Comparison of ENCODE assay signal across 9 mouse cellular contexts in the genomic region with DNA sequence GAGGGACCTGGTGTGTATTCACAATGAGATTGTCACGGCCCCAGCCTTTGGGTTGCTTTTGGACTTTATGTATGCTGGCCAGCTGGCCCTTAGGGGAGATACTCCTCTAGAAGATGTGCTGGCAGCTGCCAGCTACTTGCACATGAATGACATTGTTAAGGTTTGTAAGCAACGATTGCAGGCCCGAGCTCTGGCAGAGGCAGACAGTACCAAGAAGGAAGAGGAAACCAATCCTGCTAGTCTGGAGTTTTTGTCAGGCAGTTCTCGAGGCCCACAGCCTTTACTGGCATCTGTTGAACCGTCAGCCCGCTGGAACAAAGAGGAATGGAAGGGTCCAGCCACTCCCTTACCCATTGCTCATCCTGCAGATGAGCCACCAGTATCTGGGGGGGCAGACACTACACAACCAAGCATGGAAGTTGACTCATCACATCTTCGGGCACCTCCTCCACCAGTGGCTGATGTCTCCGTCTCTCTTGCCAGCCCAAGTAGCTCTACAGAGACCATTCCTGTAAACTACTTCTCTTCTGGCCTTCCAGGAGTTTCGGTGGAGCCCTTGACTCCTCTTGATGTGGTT. TPM values are rescaled to one million over a fixed set of nuclear protein-coding genes. Genes with fewer than 3 reads are reported as not detected.
DNase-seq lines count a peak whose midpoint lies in the region; ATAC-seq and TF ChIP-seq lines count a peak whose summit lies in the region.
"Had no signal": no experiment of that assay in that cellular context is flagged by ENCODE, and none has a peak within 500 bp of the region (broad histone marks: within the 10 kb centered on the region; RNA-seq: fewer than 3 reads in every experiment).

No protein-coding gene starts in this region.

- no peak for ATAC-seq in heart, postnatal 0 days (ENCODE audit: insufficient read depth, low read depth)
- ATAC-seq in hindbrain, postnatal 0 days, result no peak
- ATAC-seq in midbrain, embryonic 16.5 days, result no peak
- ATAC-seq in granulocyte monocyte progenitor cell, adult 5-6 weeks (replicated peaks; ENCODE audit: poor library complexity, severe bottlenecking), result no peak

- no peak for TF ChIP-seq EP300 in heart, postnatal 0 days (IDR thresholded peaks at IDR 0.05; ENCODE audit: low read depth)
- no peak for TF ChIP-seq EP300 in heart, adult 2 months (IDR thresholded peaks at IDR 0.05; ENCODE audit: insufficient read depth, low read depth, low read length)

- WGBS in heart, postnatal 0 days, result 88% methylated on average over 9 of the region's 9 CpGs
- 82% methylated on average over 9 of the region's 9 CpGs for WGBS in heart, adult 2 months
- 86% methylated on average over 9 of the region's 9 CpGs for WGBS in hindbrain, postnatal 0 days
- WGBS in midbrain, embryonic 16.5 days, result 87% methylated on average over 9 of the region's 9 CpGs

- TF ChIP-seq POLR2A in heart, adult 2 months (IDR thresholded peaks at IDR 0.05; ENCODE audit: insufficient read depth, low read depth, low read length), result no peak

- H3K4me3 ChIP-seq in heart, postnatal 0 days (ENCODE audit: low read depth, low read length), result no peak overlapping the region
- H3K4me3 ChIP-seq in heart, adult 2 months, result no peak overlapping the region
- H3K4me3 ChIP-seq in brown adipose tissue, adult 24 weeks (ENCODE audit: insufficient read depth, low read depth, low read length), result 0 out of 2 replicates have a peak overlapping the region, but pooled peaks have one; percentile 72
- H3K4me3 ChIP-seq in hindbrain, postnatal 0 days (ENCODE audit: low read length), result peak overlapping the region; percentile 53
- peak overlapping the region; percentile 70 for H3K4me3 ChIP-seq in midbrain, embryonic 16.5 days (ENCODE audit: low read depth, low read length)

- H3K27ac ChIP-seq in heart, postnatal 0 days (ENCODE audit: low read depth), result no peak overlapping the region
- H3K27ac ChIP-seq in heart, adult 2 months, result no peak overlapping the region; the same call in 1 of the 2 replicates
- H3K27ac ChIP-seq in brown adipose tissue, adult 24 weeks (replicated peaks; ENCODE audit: low read depth, low read length), result no peak overlapping the region
- H3K27ac ChIP-seq in hindbrain, postnatal 0 days, result peak overlapping the region; percentile 84
- H3K27ac ChIP-seq in midbrain, embryonic 16.5 days (ENCODE audit: low read length), result peak overlapping the region; percentile 95

- DNase-seq in heart, postnatal 0 days (ENCODE audit: low spot score), result no peak
- DNase-seq in heart, adult 2 months, result no peak
- DNase-seq in hindbrain, postnatal 0 days (ENCODE audit: low spot score), result no peak
- no peak for DNase-seq in left cerebral cortex, adult 9 months (ENCODE audit: low spot score in 2 of 2)
- no peak for DNase-seq in layer of hippocampus, adult 9-11 months
- DNase-seq: cerebellum, adult 9-11 months had no signal

- H3K9me3 ChIP-seq in heart, postnatal 0 days (replicated peaks; ENCODE audit: control insufficient read depth, low read length), result no peaks in the 10 kb centered on the region
- no peaks in the 10 kb centered on the region for H3K9me3 ChIP-seq in hindbrain, postnatal 0 days (ENCODE audit: low read length)
- no peaks in the 10 kb centered on the region for H3K9me3 ChIP-seq in midbrain, embryonic 16.5 days (replicated peaks; ENCODE audit: control insufficient read depth, low read length, poor library complexity, severe bottlenecking)

- no peak for TF ChIP-seq CTCF in heart, postnatal 0 days (IDR thresholded peaks at IDR 0.05; ENCODE audit: low read depth)
- TF ChIP-seq CTCF in heart, adult 2 months (IDR thresholded peaks at IDR 0.05), result no peak
- no peak for TF ChIP-seq CTCF in hindbrain, postnatal 0 days (IDR thresholded peaks at IDR 0.05; ENCODE audit: low read depth)

- intact Hi-C loops in heart, adult 2 months (cut with DNase I), result loop anchor here (2.0 to 5.0 kb wide), 2 partner anchors 16 to 81 kb away; partner anchors contain the start of genes Slc3a2 and Ttc9c

- peak overlapping the region; percentile 73; the same call in 1 of the 2 replicates for H3K4me2 ChIP-seq in heart, postnatal 0 days (ENCODE audit: low read depth, low read length)
- peak overlapping the region; percentile 74 for H3K4me2 ChIP-seq in hindbrain, postnatal 0 days (ENCODE audit: low read depth, low read length)
- peak overlapping the region; percentile 67 for H3K4me2 ChIP-seq in midbrain, embryonic 16.5 days (ENCODE audit: low read length)

- no peak overlapping the region for H3K9ac ChIP-seq in heart, postnatal 0 days (replicated peaks; ENCODE audit: low read depth, low read length)
- H3K9ac ChIP-seq in heart, adult 2 months (ENCODE audit: low read depth, low read length), result no peak overlapping the region
- H3K9ac ChIP-seq in hindbrain, postnatal 0 days (replicated peaks; ENCODE audit: low read length), result 0 out of 2 replicates have a peak overlapping the region, but pooled peaks have one; percentile 49
- H3K9ac ChIP-seq in midbrain, embryonic 16.5 days (ENCODE audit: low read depth, low read length), result peak overlapping the region; percentile 74; the same call in 1 of the 2 replicates

- H3K27me3 ChIP-seq in heart, postnatal 0 days (ENCODE audit: control insufficient read depth, insufficient read depth, low read length), result no peaks in the 10 kb centered on the region
- H3K27me3 ChIP-seq in heart, adult 2 months (ENCODE audit: control insufficient read depth, insufficient read depth, low read length), result no peaks in the 10 kb centered on the region
- no peaks in the 10 kb centered on the region for H3K27me3 ChIP-seq in hindbrain, postnatal 0 days (ENCODE audit: insufficient read depth, low read length)
- H3K27me3 ChIP-seq in midbrain, embryonic 16.5 days (ENCODE audit: control insufficient read depth, insufficient read depth, low read depth, low read length), result no peaks in the 10 kb centered on the region

- peaks cover 9% of the 10 kb centered on the region; the same call in 1 of the 2 replicates for H3K4me1 ChIP-seq in heart, postnatal 0 days (ENCODE audit: control insufficient read depth, insufficient read depth)
- no peaks in the 10 kb centered on the region; the same call in 1 of the 2 replicates for H3K4me1 ChIP-seq in heart, adult 2 months (ENCODE audit: control insufficient read depth, insufficient read depth, low read length)
- 0 out of 2 replicates have a peak, but pooled peaks cover 7% of the 10 kb centered on the region for H3K4me1 ChIP-seq in brown adipose tissue, adult 24 weeks (ENCODE audit: control insufficient read depth, insufficient read depth, insufficient read length, low read length)
- H3K4me1 ChIP-seq in hindbrain, postnatal 0 days (ENCODE audit: insufficient read depth, low read length), result no peaks in the 10 kb centered on the region
- H3K4me1 ChIP-seq in midbrain, embryonic 16.5 days (ENCODE audit: control insufficient read depth, insufficient read depth, low read length), result peaks cover 14% of the 10 kb centered on the region

- H3K79me2 ChIP-seq in heart, adult 2 months (replicated peaks; ENCODE audit: control insufficient read depth, insufficient read depth, low read length), result 0 out of 2 replicates have a peak, but pooled peaks cover 1% of the 10 kb centered on the region

- H3K36me3 ChIP-seq in heart, postnatal 0 days (replicated peaks; ENCODE audit: control insufficient read depth, insufficient read depth, low read length), result peaks cover 19% of the 10 kb centered on the region; the same call in 1 of the 2 replicates
- no peaks in the 10 kb centered on the region for H3K36me3 ChIP-seq in heart, adult 2 months (ENCODE audit: control insufficient read depth, insufficient read depth, low read length)
- no peaks in the 10 kb centered on the region; the same call in 1 of the 2 replicates for H3K36me3 ChIP-seq in hindbrain, postnatal 0 days (ENCODE audit: insufficient read depth, low read length)
- peaks cover 7% of the 10 kb centered on the region for H3K36me3 ChIP-seq in midbrain, embryonic 16.5 days (ENCODE audit: control insufficient read depth, insufficient read depth, low read length)

RNA-seq across cellular contexts. Expression of gene Zbtb3, which starts 0.9 kb away (rescaled TPM):
- 1.5 and 1.6 TPM in 2 replicates for total RNA-seq in heart, postnatal 0 days (2014; rRNA removed; ENCODE audit: low replicate concordance)
- polyA plus RNA-seq in heart, postnatal 0 days (2015; fragmentation: Nextera tagmentation; extraction: Ambion mirVana), result 2.7 and 3.1 TPM in 2 replicates
- total RNA-seq in heart, adult 2 months (2021), result 1 to 10 TPM; 1.4 to 1.5 TPM
- 2.0 and 2.5 TPM in 2 replicates for polyA plus RNA-seq in heart, adult 2 months (2012; rRNA removed)
- 1.2 and 2.8 TPM in 2 replicates for polyA plus RNA-seq in brown adipose tissue, adult 24 weeks (2012; ENCODE audit: insufficient read depth, insufficient read length, missing spikeins)
- total RNA-seq in hindbrain, postnatal 0 days (2014; rRNA removed), result 5.0 and 7.5 TPM in 2 replicates
- polyA plus RNA-seq in hindbrain, postnatal 0 days (2015; fragmentation: Nextera tagmentation; extraction: Ambion mirVana), result 4.4 and 4.7 TPM in 2 replicates
- 7.6 and 8.9 TPM in 2 replicates for polyA plus RNA-seq in midbrain, embryonic 16.5 days (2015; fragmentation: Nextera tagmentation; extraction: Ambion mirVana)
- total RNA-seq in granulocyte monocyte progenitor cell, adult 5-6 weeks (2014; fragmentation: Nextera tagmentation), result 3.1 TPM in 2 replicates
- 2.7 and 3.0 TPM in 2 replicates for total RNA-seq in granulocyte monocyte progenitor cell, adult 5-6 weeks (2017)

RNA-seq across cellular contexts. Expression of gene Polr2g, which starts 4.9 kb away (rescaled TPM):
- 47.7 and 59.8 TPM in 2 replicates for total RNA-seq in heart, postnatal 0 days (2014; rRNA removed; ENCODE audit: low replicate concordance)
- 143 and 144 TPM in 2 replicates for polyA plus RNA-seq in heart, postnatal 0 days (2015; fragmentation: Nextera tagmentation; extraction: Ambion mirVana)
- total RNA-seq in heart, adult 2 months (2021), result 10 to 100 TPM; 53.4 to 56.3 TPM
- polyA plus RNA-seq in heart, adult 2 months (2012; rRNA removed), result 55.1 and 84.1 TPM in 2 replicates
- polyA plus RNA-seq in brown adipose tissue, adult 24 weeks (2012; ENCODE audit: insufficient read depth, insufficient read length, missing spikeins), result 68.9 and 71.7 TPM in 2 replicates
- total RNA-seq in hindbrain, postnatal 0 days (2014; rRNA removed), result 52.7 and 78.3 TPM in 2 replicates
- polyA plus RNA-seq in hindbrain, postnatal 0 days (2015; fragmentation: Nextera tagmentation; extraction: Ambion mirVana), result 171 and 178 TPM in 2 replicates
- polyA plus RNA-seq in midbrain, embryonic 16.5 days (2015; fragmentation: Nextera tagmentation; extraction: Ambion mirVana), result 136 and 140 TPM in 2 replicates
- 112 and 148 TPM in 2 replicates for total RNA-seq in granulocyte monocyte progenitor cell, adult 5-6 weeks (2014; fragmentation: Nextera tagmentation)
- total RNA-seq in granulocyte monocyte progenitor cell, adult 5-6 weeks (2017), result 51.7 and 69.8 TPM in 2 replicates

RNA-seq across cellular contexts. Expression of gene Ttc9c, which starts 15.8 kb away (rescaled TPM):
- 20.0 and 27.2 TPM in 2 replicates for total RNA-seq in heart, postnatal 0 days (2014; rRNA removed; ENCODE audit: low replicate concordance)
- 21.1 and 21.4 TPM in 2 replicates for polyA plus RNA-seq in heart, postnatal 0 days (2015; fragmentation: Nextera tagmentation; extraction: Ambion mirVana)
- 10 to 100 TPM; 14.1 TPM for total RNA-seq in heart, adult 2 months (2021)
- 9.5 and 17.8 TPM in 2 replicates for polyA plus RNA-seq in heart, adult 2 months (2012; rRNA removed)
- 27.1 and 28.9 TPM in 2 replicates for polyA plus RNA-seq in brown adipose tissue, adult 24 weeks (2012; ENCODE audit: insufficient read depth, insufficient read length, missing spikeins)
- total RNA-seq in hindbrain, postnatal 0 days (2014; rRNA removed), result 41.0 and 55.2 TPM in 2 replicates
- 41.1 and 42.5 TPM in 2 replicates for polyA plus RNA-seq in hindbrain, postnatal 0 days (2015; fragmentation: Nextera tagmentation; extraction: Ambion mirVana)
- polyA plus RNA-seq in midbrain, embryonic 16.5 days (2015; fragmentation: Nextera tagmentation; extraction: Ambion mirVana), result 55.0 and 61.6 TPM in 2 replicates
- 41.3 and 42.1 TPM in 2 replicates for total RNA-seq in granulocyte monocyte progenitor cell, adult 5-6 weeks (2014; fragmentation: Nextera tagmentation)
- 62.8 and 65.0 TPM in 2 replicates for total RNA-seq in granulocyte monocyte progenitor cell, adult 5-6 weeks (2017)

RNA-seq across cellular contexts. Expression of gene Hnrnpul2, which starts 16.5 kb away (rescaled TPM):
- total RNA-seq in heart, postnatal 0 days (2014; rRNA removed; ENCODE audit: low replicate concordance), result 7.1 and 12.6 TPM in 2 replicates
- polyA plus RNA-seq in heart, postnatal 0 days (2015; fragmentation: Nextera tagmentation; extraction: Ambion mirVana), result 2.5 and 2.6 TPM in 2 replicates
- total RNA-seq in heart, adult 2 months (2021), result 10 to 100 TPM; 44.7 to 47.5 TPM
- polyA plus RNA-seq in heart, adult 2 months (2012; rRNA removed), result 12.4 and 23.2 TPM in 2 replicates
- 31.0 and 31.1 TPM in 2 replicates for polyA plus RNA-seq in brown adipose tissue, adult 24 weeks (2012; ENCODE audit: insufficient read depth, insufficient read length, missing spikeins)
- 19.7 and 20.1 TPM in 2 replicates for total RNA-seq in hindbrain, postnatal 0 days (2014; rRNA removed)
- polyA plus RNA-seq in hindbrain, postnatal 0 days (2015; fragmentation: Nextera tagmentation; extraction: Ambion mirVana), result 5.6 TPM in 2 replicates
- 5.3 and 6.2 TPM in 2 replicates for polyA plus RNA-seq in midbrain, embryonic 16.5 days (2015; fragmentation: Nextera tagmentation; extraction: Ambion mirVana)
- 71.4 and 85.1 TPM in 2 replicates for total RNA-seq in granulocyte monocyte progenitor cell, adult 5-6 weeks (2014; fragmentation: Nextera tagmentation)
- 82.8 and 88.5 TPM in 2 replicates for total RNA-seq in granulocyte monocyte progenitor cell, adult 5-6 weeks (2017)

RNA-seq across cellular contexts. Expression of gene Taf6l, which starts 17.1 kb away (rescaled TPM):
- 11.7 and 14.9 TPM in 2 replicates for total RNA-seq in heart, postnatal 0 days (2014; rRNA removed; ENCODE audit: low replicate concordance)
- 12.8 and 14.5 TPM in 2 replicates for polyA plus RNA-seq in heart, postnatal 0 days (2015; fragmentation: Nextera tagmentation; extraction: Ambion mirVana)
- total RNA-seq in heart, adult 2 months (2021), result 1 to 10 TPM; 7.8 to 9.1 TPM
- 6.0 and 6.2 TPM in 2 replicates for polyA plus RNA-seq in heart, adult 2 months (2012; rRNA removed)
- polyA plus RNA-seq in brown adipose tissue, adult 24 weeks (2012; ENCODE audit: insufficient read depth, insufficient read length, missing spikeins), result 4.2 and 8.6 TPM in 2 replicates
- 30.1 and 38.9 TPM in 2 replicates for total RNA-seq in hindbrain, postnatal 0 days (2014; rRNA removed)
- 23.3 and 25.9 TPM in 2 replicates for polyA plus RNA-seq in hindbrain, postnatal 0 days (2015; fragmentation: Nextera tagmentation; extraction: Ambion mirVana)
- polyA plus RNA-seq in midbrain, embryonic 16.5 days (2015; fragmentation: Nextera tagmentation; extraction: Ambion mirVana), result 30.7 and 32.9 TPM in 2 replicates
- total RNA-seq in granulocyte monocyte progenitor cell, adult 5-6 weeks (2014; fragmentation: Nextera tagmentation), result 19.1 and 20.5 TPM in 2 replicates
- total RNA-seq in granulocyte monocyte progenitor cell, adult 5-6 weeks (2017), result 10.0 and 15.6 TPM in 2 replicates

Comparison
In these comparisons a context has a peak if more than half of its experiments do, and no peak if none do; other contexts are left out.
1. H3K27ac ChIP-seq: peak in hindbrain, postnatal 0 days (single experiment) and midbrain, embryonic 16.5 days (single experiment); none in heart, postnatal 0 days (single experiment), heart, adult 2 months (single experiment) and brown adipose tissue, adult 24 weeks (single experiment).
2. H3K4me3 ChIP-seq: peak in brown adipose tissue, adult 24 weeks (single experiment), hindbrain, postnatal 0 days (single experiment) and midbrain, embryonic 16.5 days (single experiment); none in heart, postnatal 0 days (single experiment) and heart, adult 2 months (single experiment).
3. H3K9ac ChIP-seq: peak in hindbrain, postnatal 0 days (single experiment) and midbrain, embryonic 16.5 days (single experiment); none in heart, postnatal 0 days (single experiment) and heart, adult 2 months (single experiment).
4. Peak in every context shown above with its lines, with median percentiles within 50 percentile points of each other: H3K4me2 ChIP-seq.